Mouse (Mus musculus) CH12.LX (cell line): Measurements from ENCODE around the gene Paqr6. TPM values are rescaled to one million over a fixed set of nuclear protein-coding genes. Genes with fewer than 3 reads are reported as not detected.

Experiments used
- DNase-seq: peaks from one replicate; pipeline ENCODE4 v3.0.0-alpha.2; 2013; ENCODE audit errors: extremely low read depth
- H3K27ac ChIP-seq: 2 replicates; pipeline ENCODE4 v1.5.1; 2012; ENCODE audit warnings: low read depth, mild to moderate bottlenecking, control low read depth, moderate library complexity; ENCODE audit not compliant: insufficient read depth
- H3K27me3 ChIP-seq: replicated peaks from 2 replicates; pipeline ENCODE3; 2012; ENCODE audit warnings: inconsistent platforms
- H3K36me3 ChIP-seq, 2 experiments: replicated peaks in 1 of 2; 2 replicates each; pipeline versions ENCODE3 to v1.6.1; 2012; ENCODE audit warnings: inconsistent platforms in 1 of 2, low read length in 1 of 2, mild to moderate bottlenecking in 1 of 2, mixed read lengths in 1 of 2, moderate library complexity in 1 of 2; ENCODE audit not compliant: control insufficient read depth in 1 of 2, insufficient read depth in 1 of 2
- H3K4me1 ChIP-seq, 2 experiments: 2 replicates each; pipeline ENCODE4 v1.6.1; 2012; ENCODE audit warnings: inconsistent platforms in 1 of 2, moderate library complexity in 1 of 2; ENCODE audit not compliant: insufficient read depth in 2 of 2, control insufficient read depth in 1 of 2
- H3K4me2 ChIP-seq: 2 replicates; pipeline ENCODE4 v1.6.1; 2012; ENCODE audit warnings: low read depth, mild to moderate bottlenecking, control low read depth; ENCODE audit not compliant: poor library complexity, insufficient read depth, severe bottlenecking
- H3K4me3 ChIP-seq, 3 experiments: fragments of 150-350 bp in 1 of 3; sonication (generic) in 1 of 3; replicated peaks in 1 of 3; 2 replicates each; pipeline versions ENCODE3 to v1.5.1; 2011 to 2012; ENCODE audit warnings: low read depth in 2 of 3, low read length in 2 of 3, mild to moderate bottlenecking in 2 of 3, moderate library complexity in 2 of 3, control low read depth in 1 of 3, improper control_type of control experiment in 1 of 3, inconsistent platforms in 1 of 3, mixed read lengths in 1 of 3; ENCODE audit not compliant: poor library complexity in 1 of 3
- H3K79me2 ChIP-seq: replicated peaks from 2 replicates; pipeline ENCODE4 v1.6.1; 2012; ENCODE audit warnings: mild to moderate bottlenecking, moderate library complexity; ENCODE audit not compliant: control insufficient read depth, poor library complexity, insufficient read depth, severe bottlenecking; ENCODE audit errors: extremely low read depth
- H3K9ac ChIP-seq: 2 replicates; pipeline ENCODE4 v1.6.1; 2012; ENCODE audit warnings: low read depth, mild to moderate bottlenecking, control low read depth, moderate library complexity; ENCODE audit not compliant: insufficient read depth
- H3K9me3 ChIP-seq: replicated peaks from 2 replicates; pipeline ENCODE3; 2012; ENCODE audit warnings: low read length, inconsistent platforms, mixed read lengths
- CHD1 ChIP-seq: IDR thresholded peaks from 2 replicates; pipeline ENCODE4 v1.6.1; 2012; ENCODE audit warnings: low read depth, low read length, improper control_type of control experiment, inconsistent platforms
- CTCF ChIP-seq, 2 experiments: IDR thresholded peaks in 1 of 2; conservative IDR thresholded peaks in 1 of 2; 2 replicates each; pipeline ENCODE4 v1.5.1; 2011 to 2012; ENCODE audit warnings: low read depth in 2 of 2, low read length in 2 of 2, improper control_type of control experiment in 1 of 2, inconsistent platforms in 1 of 2, mild to moderate bottlenecking in 1 of 2, moderate library complexity in 1 of 2
- E2F4 ChIP-seq: IDR thresholded peaks from 2 replicates; pipeline ENCODE4 v1.6.1; 2011; ENCODE audit warnings: low read depth, low read length, improper control_type of control experiment; ENCODE audit not compliant: insufficient replicate concordance
- ELF1 ChIP-seq: IDR thresholded peaks from 2 replicates; pipeline ENCODE4 v1.6.1; 2014; ENCODE audit warnings: low read depth, mild to moderate bottlenecking, inconsistent platforms, low read length, improper control_type of control experiment
- JUN ChIP-seq: IDR thresholded peaks from 2 replicates; pipeline ENCODE4 v1.6.1; 2011; ENCODE audit warnings: low read depth, mild to moderate bottlenecking, low read length, improper control_type of control experiment, moderate library complexity; ENCODE audit not compliant: insufficient read depth
- JUND ChIP-seq: conservative IDR thresholded peaks from 2 replicates; pipeline ENCODE4 v1.6.1; 2011; ENCODE audit warnings: low read depth, low read length, improper control_type of control experiment
- KAT2A ChIP-seq: IDR thresholded peaks from 2 replicates; pipeline ENCODE4 v1.6.1; 2012; ENCODE audit warnings: low read length, improper control_type of control experiment, inconsistent platforms; ENCODE audit not compliant: insufficient replicate concordance
- MAX ChIP-seq: IDR thresholded peaks from 2 replicates; pipeline ENCODE4 v1.6.1; 2011; ENCODE audit warnings: low read length, improper control_type of control experiment
- MEF2A ChIP-seq: IDR thresholded peaks from 2 replicates; pipeline ENCODE4 v1.6.1; 2014; ENCODE audit warnings: low read depth, mild to moderate bottlenecking, inconsistent platforms, low read length, improper control_type of control experiment, borderline replicate concordance
- MYC ChIP-seq: IDR thresholded peaks from 2 replicates; pipeline ENCODE4 v1.6.1; 2011; ENCODE audit warnings: low read depth, mild to moderate bottlenecking, improper control_type of control experiment, low read length
- POLR2AphosphoS2 ChIP-seq: IDR thresholded peaks from 2 replicates; pipeline ENCODE4 v1.6.1; 2011; ENCODE audit warnings: low read depth, low read length, improper control_type of control experiment
- RAD21 ChIP-seq: IDR thresholded peaks from 2 replicates; pipeline ENCODE4 v1.6.1; 2011; ENCODE audit warnings: low read depth, mild to moderate bottlenecking, low read length, improper control_type of control experiment, moderate library complexity
- TBP ChIP-seq: conservative IDR thresholded peaks from 2 replicates; pipeline ENCODE4 v1.6.1; 2011; ENCODE audit warnings: low read depth, low read length, improper control_type of control experiment
- USF1 ChIP-seq: IDR thresholded peaks from 2 replicates; pipeline ENCODE4 v1.6.1; 2014; ENCODE audit warnings: low read depth, mild to moderate bottlenecking, inconsistent platforms, low read length, improper control_type of control experiment
- ZC3H11A ChIP-seq: IDR thresholded peaks from 2 replicates; pipeline ENCODE4 v1.6.1; 2012; ENCODE audit warnings: low read depth, mild to moderate bottlenecking, inconsistent platforms, low read length, improper control_type of control experiment
- ZKSCAN1 ChIP-seq: IDR thresholded peaks from 2 replicates; pipeline ENCODE4 v1.6.1; 2012; ENCODE audit warnings: low read depth, inconsistent platforms, low read length, improper control_type of control experiment, borderline replicate concordance
- ZMIZ1 ChIP-seq: IDR thresholded peaks from 2 replicates; pipeline ENCODE4 v1.6.1; 2012; ENCODE audit warnings: low read depth, mild to moderate bottlenecking, inconsistent platforms, low read length, improper control_type of control experiment
- ZNF384 ChIP-seq: IDR thresholded peaks from 2 replicates; pipeline ENCODE4 v1.6.1; 2012; ENCODE audit warnings: low read depth, low read length, improper control_type of control experiment, inconsistent platforms
- dilution Hi-C: fragments of 300-500 bp; cut with MboI; formaldehyde crosslinking; loops from 2 replicates; pipeline ENCODE4 v1.14.3; 2020; ENCODE audit warnings: low sequenced_read_pairs; ENCODE audit not compliant: extremely low pct_unique_long_range_greater_than_20kb, extremely low pct_ligation_motif_present
- in situ Hi-C: fragments of 300-500 bp; cut with MboI; formaldehyde crosslinking; loops from 3 replicates; pipeline ENCODE4 v1.14.3; 2019; ENCODE audit warnings: low sequenced_read_pairs, low pct_ligation_motif_present, low pct_unique_long_range_greater_than_20kb, mixed read lengths
- polyA plus RNA-seq: library from polyadenylated mRNA; unstranded; fragments of >175 nt; gene quantifications from 2 replicates; pipeline ENCODE4 v1.2.1, GENCODE M21; 2012; ENCODE audit warnings: low read depth; ENCODE audit not compliant: insufficient read length
- total RNA-seq, 2 experiments: library from RNA; depleted of rRNA; stranded (reverse); fragments of 300-350 nt in 1 of 2; fragments of >200 nt in 1 of 2; gene quantifications; 2 replicates each; pipeline ENCODE4 v1.2.3; 2012 to 2014

The Paqr6 gene
- total and polyA plus RNA-seq, 3 experiments: 0.13 to 0.21 TPM; not detected in 1

GRCm38 (mm10) chr3:88354396-88355165 is 9.8 kb upstream of the Paqr6 start:
- Histone ChIP-seq H3K79me2 (no peaks in the 10 kb centered on the region), H3K4me3 (no peak overlapping the region), H3K36me3 (peaks cover 95 to 98% of the 10 kb centered on the region in 2 experiments), H3K27me3 (no peaks in the 10 kb centered on the region), H3K9me3 (no peaks in the 10 kb centered on the region), H3K4me1 (no peaks in the 10 kb centered on the region), H3K27ac (no peak overlapping the region), H3K9ac (no peak overlapping the region)
- dilution Hi-C loops: no loop called here
- in situ Hi-C loops: no loop called here
- TF ChIP-seq RAD21: no peak
- TF ChIP-seq, all 38 proteins: peak for 0
- no peak overlapping the region for H3K4me2 ChIP-seq
- DNase-seq: no peak

GRCm38 (mm10) chr3:88359584-88359983 is 4.8 kb upstream of the Paqr6 start:
- Histone ChIP-seq H3K36me3 (peaks cover 77 to 99% of the 10 kb centered on the region in 2 experiments), H3K79me2 (no peaks in the 10 kb centered on the region), H3K27me3 (no peaks in the 10 kb centered on the region), H3K9ac (no peak overlapping the region), H3K4me3 (no peak overlapping the region), H3K4me2 (no peak overlapping the region), H3K4me1 (no peaks in the 10 kb centered on the region), H3K9me3 (no peaks in the 10 kb centered on the region), H3K27ac (no peak overlapping the region)
- in situ Hi-C loops: no loop called here
- no peak for DNase-seq
- TF ChIP-seq TBP: no peak
- TF ChIP-seq USF1: no peak
- dilution Hi-C loops: no loop called here

GRCm38 (mm10) chr3:88359989-88360388 is 4.4 kb upstream of the Paqr6 start:
- dilution Hi-C loops: no loop called here
- Histone ChIP-seq H3K27ac (no peak overlapping the region), H3K4me1 (no peaks in the 10 kb centered on the region)

More at GRCm38 (mm10) chr3:88359989-88360388, 4.4 kb upstream of the Paqr6 start:
- H3K27me3 ChIP-seq: no peaks in the 10 kb centered on the region
- no peak overlapping the region for H3K4me2 ChIP-seq
- H3K79me2 ChIP-seq: no peaks in the 10 kb centered on the region
- H3K4me3 ChIP-seq: no peak overlapping the region
- in situ Hi-C loops: no loop called here
- H3K36me3 ChIP-seq: peaks cover 74 to 98% of the 10 kb centered on the region in 2 experiments
- TF ChIP-seq TBP (no peak), MYC (no peak), JUND (no peak), ZMIZ1 (no peak), CTCF (conservative IDR thresholded peaks at IDR 0.05 in 1 of 2, IDR thresholded peaks at IDR 0.05 in 1 of 2; ENCODE audit: low read depth in 2 of 2, low read length in 2 of 2) (no peak), KAT2A (no peak), ELF1 (no peak), E2F4 (no peak), ZKSCAN1 (no peak), ZC3H11A (no peak), ZNF384 (no peak), POLR2AphosphoS2 (no peak), JUN (no peak), MEF2A (no peak), MAX (no peak), CHD1 (no peak)
- no peaks in the 10 kb centered on the region for H3K9me3 ChIP-seq
- no peak for DNase-seq
- no peak overlapping the region for H3K9ac ChIP-seq
